Mouse (Mus musculus): ENCODE measurements around the gene Msrb2. TPM values are rescaled to one million over a fixed set of nuclear protein-coding genes. Genes with fewer than 3 reads are reported as not detected.

The Msrb2 gene
- polyA plus RNA-seq, 1 experiment from 2014 or later, result 8.5 TPM

DNA sequence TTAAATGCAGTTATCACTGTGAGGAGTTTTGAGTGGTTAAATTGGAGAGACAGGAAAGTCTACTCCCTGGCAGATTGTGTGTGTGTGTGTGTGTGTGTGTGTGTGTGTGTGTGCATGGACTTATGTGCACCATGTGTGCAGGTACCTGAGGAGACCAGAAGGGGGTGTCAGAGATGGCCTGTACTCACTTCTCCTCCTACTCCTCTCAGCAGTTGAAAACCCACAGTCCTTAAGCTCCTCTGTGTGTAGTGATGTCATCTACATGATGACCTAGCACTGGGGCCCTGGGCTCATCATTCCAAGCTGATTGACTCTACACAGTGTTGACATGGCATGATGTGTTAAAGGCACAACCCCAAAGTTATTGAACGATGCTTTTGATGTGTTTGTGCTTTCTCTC is 11.0 kb downstream of the Msrb2 start:
- WGBS, result 84% methylated on average over 1 of the region's 1 CpGs
- no peak overlapping the region for H3K4me2 ChIP-seq (ENCODE audit: low read depth, low read length)
- H3K4me1 ChIP-seq (ENCODE audit: control insufficient read depth, insufficient read depth, low read length), result no peaks in the 10 kb centered on the region
- ATAC-seq (ENCODE audit: low read depth), result 0 out of 2 replicates have a peak, but pooled peaks have one; percentile 22
- H3K4me3 ChIP-seq (ENCODE audit: low read depth, low read length), result no peak overlapping the region
- no peak overlapping the region for H3K27ac ChIP-seq (ENCODE audit: low read depth, low read length)
- H3K36me3 ChIP-seq (ENCODE audit: control insufficient read depth, insufficient read depth, low read length), result no peaks in the 10 kb centered on the region
- H3K9me3 ChIP-seq (ENCODE audit: control insufficient read depth, low read length), result no peaks in the 10 kb centered on the region
- H3K27me3 ChIP-seq (ENCODE audit: control insufficient read depth, insufficient read depth, low read length), result no peaks in the 10 kb centered on the region
- H3K9ac ChIP-seq (replicated peaks; ENCODE audit: low read depth, low read length), result no peak overlapping the region

DNA sequence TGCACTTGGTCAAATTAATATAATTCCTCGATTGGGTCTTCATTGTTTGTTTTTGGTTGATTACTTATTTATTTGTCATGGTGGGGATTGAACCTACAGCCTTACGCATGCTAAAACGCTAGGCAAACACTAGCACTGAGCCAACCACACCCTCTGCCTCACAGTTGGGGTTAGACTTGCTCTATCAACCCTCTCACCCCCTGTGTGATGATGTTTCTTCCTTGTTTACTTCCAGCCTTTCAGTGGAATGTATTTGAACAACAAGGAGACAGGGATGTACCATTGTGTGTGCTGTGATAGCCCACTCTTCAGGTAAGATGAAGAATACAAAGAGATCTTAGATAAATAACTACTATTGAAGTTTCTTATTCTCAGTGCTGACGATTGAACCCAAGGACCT is 11.8 kb downstream of the Msrb2 start:
- Histone ChIP-seq H3K27me3 (ENCODE audit: control insufficient read depth, insufficient read depth, low read length) (no peaks in the 10 kb centered on the region), H3K4me1 (ENCODE audit: control insufficient read depth, insufficient read depth, low read length) (no peaks in the 10 kb centered on the region), H3K4me2 (ENCODE audit: low read depth, low read length) (no peak overlapping the region), H3K9ac (replicated peaks; ENCODE audit: low read depth, low read length) (no peak overlapping the region), H3K9me3 (ENCODE audit: control insufficient read depth, low read length) (no peaks in the 10 kb centered on the region), H3K27ac (ENCODE audit: low read depth, low read length) (no peak overlapping the region), H3K36me3 (ENCODE audit: control insufficient read depth, insufficient read depth, low read length) (no peaks in the 10 kb centered on the region), H3K4me3 (ENCODE audit: low read depth, low read length) (no peak overlapping the region)
- no peak for ATAC-seq (ENCODE audit: low read depth)
- WGBS, result 49% methylated on average over 4 of the region's 4 CpGs

DNA sequence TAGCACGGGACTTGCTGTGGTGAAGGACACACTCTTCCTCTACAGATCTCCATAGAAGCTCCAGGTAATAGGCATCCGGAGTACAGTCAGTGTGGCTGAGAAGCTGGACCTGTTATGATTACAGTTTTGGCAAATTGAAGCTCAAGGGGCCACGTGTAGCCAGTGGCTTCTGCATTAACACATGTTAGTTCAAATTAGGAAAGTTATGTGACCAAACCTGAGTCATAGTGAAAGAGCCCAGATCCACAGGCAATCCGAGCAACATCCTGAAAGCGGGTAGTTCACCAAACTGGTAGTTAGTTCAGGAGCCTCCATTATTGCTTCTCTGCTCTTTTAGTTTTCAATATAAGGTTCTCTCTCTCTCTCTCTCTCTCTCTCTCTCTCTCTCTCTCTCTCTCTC is 14.5 kb downstream of the Msrb2 start:
- Histone ChIP-seq H3K9me3 (ENCODE audit: control insufficient read depth, low read length) (no peaks in the 10 kb centered on the region), H3K27ac (ENCODE audit: low read depth, low read length) (no peak overlapping the region), H3K4me2 (ENCODE audit: low read depth, low read length) (no peak overlapping the region), H3K4me3 (ENCODE audit: low read depth, low read length) (no peak overlapping the region), H3K4me1 (ENCODE audit: control insufficient read depth, insufficient read depth, low read length) (no peaks in the 10 kb centered on the region), H3K36me3 (ENCODE audit: control insufficient read depth, insufficient read depth, low read length) (no peaks in the 10 kb centered on the region), H3K27me3 (ENCODE audit: control insufficient read depth, insufficient read depth, low read length) (no peaks in the 10 kb centered on the region), H3K9ac (replicated peaks; ENCODE audit: low read depth, low read length) (no peak overlapping the region)
- 89% methylated on average over 5 of the region's 5 CpGs for WGBS
- ATAC-seq (ENCODE audit: low read depth), result no peak

DNA sequence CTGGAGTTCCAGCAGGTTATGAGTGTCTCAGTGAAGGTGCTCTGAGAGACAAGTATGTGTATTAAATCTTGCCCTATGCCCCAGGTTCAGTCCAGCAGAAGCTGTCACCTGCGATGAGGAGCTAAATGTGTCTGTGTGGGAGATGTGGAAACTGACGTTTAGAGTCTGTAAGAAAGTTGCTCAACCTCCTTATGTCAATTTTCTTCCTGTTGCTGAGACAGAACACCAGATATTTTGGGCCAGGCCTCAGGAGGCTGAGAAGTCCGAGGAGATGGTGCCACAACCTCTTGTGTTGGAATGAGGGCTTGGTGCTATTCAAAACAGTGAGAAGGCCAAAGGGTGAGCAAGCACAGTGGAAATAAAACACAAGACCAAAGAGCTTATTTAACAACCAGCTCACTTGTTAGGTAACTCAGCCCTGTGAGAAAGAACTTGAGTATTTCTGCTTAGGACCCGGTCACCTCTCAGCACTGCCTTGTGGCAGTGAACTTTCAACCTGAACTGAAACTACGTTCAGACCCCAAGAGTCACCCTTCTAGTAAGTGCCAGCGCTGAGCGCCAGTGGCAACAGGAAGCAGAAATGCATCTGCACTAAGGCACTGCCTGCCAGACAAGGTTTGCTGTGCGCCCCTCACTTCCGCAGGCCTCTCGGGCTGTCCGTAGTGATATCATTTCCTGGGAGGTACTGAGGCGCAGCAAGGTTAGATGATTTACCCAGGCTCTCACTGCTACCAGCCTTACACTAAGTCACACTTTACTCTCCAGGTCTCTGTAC is 17.3 kb downstream of the Msrb2 start:
- WGBS, result 90% methylated on average over 12 of the region's 12 CpGs
- Histone ChIP-seq H3K9me3 (ENCODE audit: control insufficient read depth, low read length) (no peaks in the 10 kb centered on the region), H3K27me3 (ENCODE audit: control insufficient read depth, insufficient read depth, low read length) (no peaks in the 10 kb centered on the region), H3K4me3 (ENCODE audit: low read depth, low read length) (no peak overlapping the region), H3K36me3 (ENCODE audit: control insufficient read depth, insufficient read depth, low read length) (no peaks in the 10 kb centered on the region), H3K27ac (ENCODE audit: low read depth, low read length) (no peak overlapping the region), H3K9ac (replicated peaks; ENCODE audit: low read depth, low read length) (no peak overlapping the region), H3K4me2 (ENCODE audit: low read depth, low read length) (no peak overlapping the region), H3K4me1 (ENCODE audit: control insufficient read depth, insufficient read depth, low read length) (no peaks in the 10 kb centered on the region)
- ATAC-seq (ENCODE audit: low read depth), result no peak

DNA sequence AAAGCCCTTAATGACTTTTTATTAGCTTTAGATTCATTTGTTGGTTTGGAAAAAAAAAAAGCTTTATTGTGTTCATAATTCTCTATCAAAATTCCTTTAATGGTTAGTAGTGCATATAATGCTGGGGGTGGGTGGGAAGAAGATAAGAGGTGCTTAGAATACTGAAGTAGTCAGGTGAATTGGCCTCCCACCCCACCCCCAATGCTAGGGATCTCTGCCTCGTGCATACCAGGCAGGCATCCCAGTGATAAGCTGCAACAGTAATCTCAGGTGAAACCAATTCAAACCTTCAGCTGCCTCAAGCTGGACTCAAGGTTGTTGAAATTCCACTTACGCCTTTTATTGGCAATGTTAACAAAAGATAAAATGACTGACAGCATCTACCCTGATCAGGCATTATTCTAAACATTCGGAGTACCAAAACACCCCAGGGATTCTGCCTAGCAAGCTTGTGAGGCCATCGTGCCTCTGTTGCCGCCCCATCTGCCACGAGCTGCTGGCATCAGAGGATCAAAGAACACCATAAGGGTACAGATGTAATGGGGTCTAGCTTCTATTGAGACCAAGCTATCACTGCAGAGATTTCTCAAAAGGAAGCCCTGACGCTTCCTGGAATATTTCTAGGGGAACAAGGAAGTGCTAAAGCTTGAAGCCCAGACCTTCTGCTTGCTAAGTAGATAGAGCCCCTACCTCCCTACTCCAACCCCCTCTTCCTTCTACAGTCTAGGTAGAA is 19.3 kb downstream of the Msrb2 start:
- Histone ChIP-seq H3K27ac (ENCODE audit: low read depth, low read length) (no peak overlapping the region), H3K4me2 (ENCODE audit: low read depth, low read length) (no peak overlapping the region), H3K9ac (replicated peaks; ENCODE audit: low read depth, low read length) (no peak overlapping the region), H3K4me3 (ENCODE audit: low read depth, low read length) (no peak overlapping the region), H3K4me1 (ENCODE audit: control insufficient read depth, insufficient read depth, low read length) (no peaks in the 10 kb centered on the region), H3K36me3 (ENCODE audit: control insufficient read depth, insufficient read depth, low read length) (no peaks in the 10 kb centered on the region), H3K9me3 (ENCODE audit: control insufficient read depth, low read length) (no peaks in the 10 kb centered on the region), H3K27me3 (ENCODE audit: control insufficient read depth, insufficient read depth, low read length) (no peaks in the 10 kb centered on the region)
- WGBS, result 49% methylated on average over 7 of the region's 7 CpGs
- ATAC-seq (ENCODE audit: low read depth), result no peak; the same call in 1 of the 2 replicates

DNA sequence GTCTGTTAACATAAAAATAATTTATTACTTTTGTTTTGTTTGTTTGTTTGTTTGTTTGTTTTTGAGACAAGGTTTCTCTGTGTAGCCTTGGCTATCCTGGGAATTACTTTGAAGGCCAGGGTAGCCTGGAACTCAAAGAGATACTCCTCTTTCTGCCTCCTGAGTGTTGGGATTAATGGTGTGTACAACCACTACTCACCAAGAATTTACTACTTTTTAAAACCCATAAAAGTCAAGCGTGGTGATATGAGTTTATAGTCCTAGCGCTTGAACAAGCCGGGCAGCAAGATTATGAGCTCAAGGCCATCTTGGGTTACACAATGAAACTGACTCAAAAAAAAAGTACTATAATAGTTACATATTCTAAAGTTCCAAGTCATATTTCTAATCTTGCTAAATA is 20.4 kb downstream of the Msrb2 start:
- Histone ChIP-seq H3K36me3 (ENCODE audit: control insufficient read depth, insufficient read depth, low read length) (no peaks in the 10 kb centered on the region), H3K27ac (ENCODE audit: low read depth, low read length) (no peak overlapping the region), H3K4me1 (ENCODE audit: control insufficient read depth, insufficient read depth, low read length) (no peaks in the 10 kb centered on the region), H3K4me3 (ENCODE audit: low read depth, low read length) (no peak overlapping the region), H3K27me3 (ENCODE audit: control insufficient read depth, insufficient read depth, low read length) (no peaks in the 10 kb centered on the region), H3K4me2 (ENCODE audit: low read depth, low read length) (no peak overlapping the region), H3K9me3 (ENCODE audit: control insufficient read depth, low read length) (no peaks in the 10 kb centered on the region), H3K9ac (replicated peaks; ENCODE audit: low read depth, low read length) (no peak overlapping the region)
- 76% methylated on average over 3 of the region's 3 CpGs for WGBS
- ATAC-seq (ENCODE audit: low read depth), result no peak

DNA sequence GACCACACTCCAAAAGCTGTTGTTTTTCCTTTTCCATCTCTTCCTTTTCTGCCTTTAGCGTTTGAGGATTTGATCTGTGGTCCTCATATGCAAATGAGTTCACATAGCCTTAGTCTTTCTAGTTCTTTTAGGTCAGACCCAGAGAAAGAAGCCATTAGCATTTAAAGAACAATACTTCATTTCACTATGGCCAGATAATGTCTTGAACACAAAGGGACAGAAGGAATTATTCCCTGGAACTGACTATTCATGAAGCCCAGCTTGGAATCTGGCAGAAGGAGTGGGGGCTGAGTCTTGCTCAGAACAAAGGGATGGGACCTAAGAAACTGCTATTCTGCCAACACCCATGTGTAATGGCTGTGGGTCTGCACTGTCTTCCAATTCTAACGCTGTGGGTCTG is 21.6 kb downstream of the Msrb2 start:
- no peak for ATAC-seq (ENCODE audit: low read depth)
- H3K27me3 ChIP-seq (ENCODE audit: control insufficient read depth, insufficient read depth, low read length), result no peaks in the 10 kb centered on the region
- no peak overlapping the region for H3K27ac ChIP-seq (ENCODE audit: low read depth, low read length)
- H3K9me3 ChIP-seq (ENCODE audit: control insufficient read depth, low read length), result no peaks in the 10 kb centered on the region
- H3K4me3 ChIP-seq (ENCODE audit: low read depth, low read length), result no peak overlapping the region
- 28% methylated on average over 2 of the region's 2 CpGs for WGBS
- no peak overlapping the region for H3K4me2 ChIP-seq (ENCODE audit: low read depth, low read length)
- H3K36me3 ChIP-seq (ENCODE audit: control insufficient read depth, insufficient read depth, low read length), result no peaks in the 10 kb centered on the region
- H3K4me1 ChIP-seq (ENCODE audit: control insufficient read depth, insufficient read depth, low read length), result no peaks in the 10 kb centered on the region
- H3K9ac ChIP-seq (replicated peaks; ENCODE audit: low read depth, low read length), result no peak overlapping the region

DNA sequence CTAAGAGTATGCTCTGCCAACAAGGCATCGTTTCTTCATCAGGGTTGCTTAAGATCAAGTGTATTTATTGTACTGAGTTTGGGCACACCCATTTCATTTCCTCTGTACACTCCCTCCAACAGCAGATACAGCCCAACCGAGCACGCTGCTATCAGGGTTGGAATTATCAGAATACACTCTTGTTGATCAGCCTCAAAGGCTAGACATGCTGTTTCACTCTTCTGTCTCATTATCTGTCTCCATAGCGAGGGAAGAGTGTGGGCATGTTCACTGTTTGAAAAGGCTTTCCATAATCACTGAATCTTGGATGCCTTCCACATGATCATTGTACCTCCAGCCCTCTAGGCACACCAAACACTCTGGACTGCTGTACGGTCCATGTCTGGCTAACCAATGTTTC is 34.2 kb downstream of the Msrb2 start:
- Histone ChIP-seq H3K9me3 (ENCODE audit: control insufficient read depth, low read length) (no peaks in the 10 kb centered on the region), H3K4me2 (ENCODE audit: low read depth, low read length) (no peak overlapping the region), H3K4me1 (ENCODE audit: control insufficient read depth, insufficient read depth, low read length) (no peaks in the 10 kb centered on the region), H3K27ac (ENCODE audit: low read depth, low read length) (no peak overlapping the region), H3K4me3 (ENCODE audit: low read depth, low read length) (no peak overlapping the region), H3K9ac (replicated peaks; ENCODE audit: low read depth, low read length) (no peak overlapping the region), H3K36me3 (ENCODE audit: control insufficient read depth, insufficient read depth, low read length) (no peaks in the 10 kb centered on the region), H3K27me3 (ENCODE audit: control insufficient read depth, insufficient read depth, low read length) (no peaks in the 10 kb centered on the region)
- 81% methylated on average over 5 of the region's 5 CpGs for WGBS
- no peak for ATAC-seq (ENCODE audit: low read depth)

DNA sequence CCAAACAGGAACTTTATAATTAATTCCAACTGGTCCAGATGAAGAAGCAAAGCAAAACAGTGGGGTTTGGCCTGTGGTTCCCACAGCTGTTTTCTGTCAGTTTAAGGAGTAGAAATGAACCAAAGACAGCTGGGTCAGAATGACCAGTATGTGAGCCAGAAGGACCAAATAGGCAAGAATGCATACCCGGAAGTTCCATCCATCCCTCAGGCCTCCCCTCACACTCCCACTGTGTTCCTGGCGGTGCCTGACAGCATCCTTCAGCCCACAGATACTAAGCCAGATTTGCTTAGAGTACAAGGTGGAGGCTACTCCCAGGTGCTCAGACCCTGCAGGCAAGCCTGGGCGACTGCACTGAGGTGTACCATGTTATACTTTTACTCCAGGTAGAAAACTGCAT is 35.3 kb downstream of the Msrb2 start:
- Histone ChIP-seq H3K9ac (replicated peaks; ENCODE audit: low read depth, low read length) (no peak overlapping the region), H3K4me1 (ENCODE audit: control insufficient read depth, insufficient read depth, low read length) (no peaks in the 10 kb centered on the region), H3K27ac (ENCODE audit: low read depth, low read length) (no peak overlapping the region), H3K36me3 (ENCODE audit: control insufficient read depth, insufficient read depth, low read length) (no peaks in the 10 kb centered on the region), H3K4me2 (ENCODE audit: low read depth, low read length) (no peak overlapping the region), H3K27me3 (ENCODE audit: control insufficient read depth, insufficient read depth, low read length) (no peaks in the 10 kb centered on the region), H3K9me3 (ENCODE audit: control insufficient read depth, low read length) (no peaks in the 10 kb centered on the region), H3K4me3 (ENCODE audit: low read depth, low read length) (no peak overlapping the region)
- 77% methylated on average over 3 of the region's 3 CpGs for WGBS
- no peak for ATAC-seq (ENCODE audit: low read depth)

All from neural tube, embryonic 14.5 days (tissue).